Mouse (Mus musculus) olfactory bulb, adult 2 months (tissue): ENCODE data around the gene Nup50. TPM values are rescaled to one million over a fixed set of nuclear protein-coding genes. Genes with fewer than 3 reads are reported as not detected.

Experiments
- H3K27ac ChIP-seq: fragments of 200-500 bp; 2 replicates; pipeline ENCODE4 v1.5.1; 2012; ENCODE audit warnings: low read depth, low read length; ENCODE audit not compliant: insufficient read depth
- H3K4me1 ChIP-seq: fragments of 200-500 bp; 2 replicates; pipeline ENCODE4 v1.6.1; 2012; ENCODE audit warnings: low read length; ENCODE audit not compliant: control insufficient read depth, insufficient read depth
- H3K4me3 ChIP-seq: fragments of 200-500 bp; 2 replicates; pipeline ENCODE4 v1.5.1; 2012; ENCODE audit warnings: mild to moderate bottlenecking, low read depth, low read length, moderate library complexity; ENCODE audit not compliant: insufficient read depth
- CTCF ChIP-seq: fragments of 200-500 bp; IDR thresholded peaks from 2 replicates; pipeline ENCODE4 v1.5.1; 2012; ENCODE audit warnings: low read depth, mild to moderate bottlenecking, low read length, moderate library complexity; ENCODE audit not compliant: insufficient read depth
- POLR2A ChIP-seq: fragments of 200-500 bp; IDR thresholded peaks from 2 replicates; pipeline ENCODE4 v1.6.1; 2012; ENCODE audit warnings: mild to moderate bottlenecking, low read depth, low read length, moderate library complexity; ENCODE audit not compliant: insufficient read depth
- WGBS: fragments of 180-500 bp; shearing (Covaris S2); methylation state at CpG from one replicate; pipeline ENCODE4 v1.1.7; 2018; 5-methylcytosine and 5-hydroxymethylcytosine counted together
- polyA plus RNA-seq: library from polyadenylated mRNA; stranded (reverse); fragments of >200 nt; gene quantifications from 2 replicates; pipeline ENCODE4 v1.2.4, GENCODE M21; 2012; ENCODE audit warnings: low replicate concordance; ENCODE audit not compliant: missing spikeins, insufficient read depth, insufficient read length

Nup50 gene
- polyA plus RNA-seq, 1 experiment: 69.3 TPM

DNA sequence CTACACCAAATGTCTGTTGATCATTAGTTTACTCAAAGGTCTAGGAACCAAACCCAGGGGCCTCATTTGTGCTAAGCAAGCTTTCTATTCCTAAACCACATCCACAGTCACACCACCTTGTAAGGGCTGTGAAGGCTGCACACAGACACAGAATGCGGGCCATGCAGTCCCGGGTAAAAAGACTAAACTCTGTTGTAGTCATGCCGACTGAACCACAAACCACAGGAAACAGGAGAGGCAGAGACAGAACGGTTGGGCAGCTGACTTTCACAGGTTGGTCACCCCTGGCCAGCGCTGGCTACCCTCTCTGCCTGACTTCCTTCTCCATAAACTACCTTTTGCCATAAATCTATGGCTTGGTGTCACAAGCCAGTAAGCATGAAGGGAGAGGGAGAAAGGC lies 41.6 kb downstream of the Nup50 start:
- WGBS: 63% methylated on average over 5 of the region's 5 CpGs
- H3K4me3 ChIP-seq: no peak overlapping the region
- peaks cover 39% of the 10 kb centered on the region for H3K4me1 ChIP-seq
- TF ChIP-seq CTCF (no peak), POLR2A (no peak)
- no peak overlapping the region for H3K27ac ChIP-seq

DNA sequence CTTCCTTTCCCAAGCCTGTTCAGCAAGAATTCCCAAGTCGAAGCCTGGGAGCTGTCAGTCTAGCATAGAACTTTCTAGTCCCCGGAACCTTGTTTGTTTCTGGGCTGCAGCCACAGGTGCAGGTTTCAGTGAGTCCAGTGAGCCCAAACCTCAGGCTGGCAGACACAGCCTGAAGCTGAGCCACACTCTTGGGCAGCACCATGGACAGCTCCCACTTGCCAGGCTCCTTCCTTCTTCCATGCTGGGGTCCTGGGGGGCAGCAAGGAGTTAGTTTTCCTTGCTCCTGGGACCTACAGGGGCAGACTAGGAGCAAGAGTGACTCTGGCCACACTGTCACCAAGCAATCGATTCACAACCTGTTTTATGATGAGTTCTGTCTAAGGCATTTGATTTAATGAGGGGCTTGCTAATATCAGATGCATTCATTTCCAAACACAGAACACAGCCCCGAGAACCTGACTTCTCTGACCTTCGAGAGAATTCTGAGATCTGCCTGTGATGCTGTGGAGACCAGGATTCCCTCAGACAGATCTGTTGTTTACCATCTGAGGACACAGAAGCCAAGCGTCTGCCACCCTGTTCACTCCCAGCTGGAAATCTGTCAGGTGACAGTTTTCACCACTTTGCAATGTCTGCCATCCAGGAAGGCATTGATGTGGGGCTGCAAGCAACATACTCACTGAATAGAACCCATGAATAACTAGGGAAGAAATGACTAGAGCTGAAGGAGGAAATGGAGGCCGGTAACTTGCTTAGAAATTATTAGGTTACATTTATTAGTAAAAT lies 42.6 kb downstream of the Nup50 start:
- TF ChIP-seq POLR2A (no peak), CTCF (no peak)
- Histone ChIP-seq H3K4me3 (no peak overlapping the region), H3K27ac (no peak overlapping the region), H3K4me1 (peaks cover 29% of the 10 kb centered on the region)
- 58% methylated on average over 7 of the region's 7 CpGs for WGBS

DNA sequence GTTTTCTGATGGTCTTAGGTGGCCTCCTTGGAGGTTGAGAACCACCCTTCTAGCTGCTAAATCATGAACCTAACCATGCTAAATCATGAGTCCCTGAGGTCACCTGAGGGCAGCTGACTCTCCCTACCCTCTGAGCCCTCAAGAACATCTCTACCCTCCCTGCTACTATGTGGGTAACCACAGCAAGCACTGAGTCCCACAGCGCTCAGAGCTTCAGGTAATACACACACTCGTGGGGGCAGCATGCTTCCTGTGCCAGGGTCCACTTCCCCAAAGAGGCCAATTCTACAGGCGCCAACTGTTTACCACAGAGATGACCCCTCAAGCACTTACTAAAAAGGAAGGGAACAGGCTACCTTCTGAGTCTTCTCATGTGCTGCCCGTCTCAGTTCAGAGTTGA lies 45.3 kb downstream of the Nup50 start:
- no peak overlapping the region for H3K4me3 ChIP-seq
- 85% methylated on average over 4 of the region's 4 CpGs for WGBS
- peaks cover 29% of the 10 kb centered on the region for H3K4me1 ChIP-seq
- TF ChIP-seq POLR2A: no peak
- H3K27ac ChIP-seq: no peak overlapping the region

DNA sequence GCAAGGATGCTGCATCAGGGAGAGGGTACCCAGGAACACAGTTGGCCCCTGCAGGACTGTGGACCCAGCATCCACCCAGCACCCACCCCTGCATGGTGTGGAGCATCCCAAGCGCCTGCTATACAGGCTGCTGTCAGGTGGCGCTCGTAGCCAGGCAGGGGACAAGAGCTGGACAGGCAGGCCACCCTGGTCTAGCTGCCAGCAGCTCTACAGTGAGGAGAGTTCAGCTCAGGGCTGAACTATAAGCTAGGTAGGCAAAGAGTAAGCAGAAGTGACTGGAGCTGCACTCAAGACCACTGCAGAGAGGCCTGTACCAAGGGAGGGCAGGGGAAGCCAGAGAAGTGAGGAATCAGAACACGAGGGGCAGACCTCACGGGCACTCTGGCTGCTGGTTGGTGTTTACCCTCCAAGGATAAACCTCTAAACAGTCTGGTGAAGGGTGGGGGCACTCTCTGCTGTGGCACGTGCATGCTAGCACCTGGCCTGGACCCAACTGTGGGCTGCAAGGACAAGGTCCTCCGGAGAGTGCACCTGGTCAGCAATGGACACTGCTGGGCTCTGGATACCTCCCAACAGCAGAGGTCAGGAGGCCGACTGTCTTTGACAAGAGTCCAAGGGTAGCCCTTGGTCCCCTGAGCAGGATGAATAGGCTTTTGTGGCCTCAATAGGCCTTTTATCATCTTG lies 49.8 kb downstream of the Nup50 start:
- H3K27ac ChIP-seq: peak overlapping the region; percentile 23

GRCm38 (mm10) chr15:84973544-84973871 lies 50.3 kb downstream of the Nup50 start:
- Histone ChIP-seq H3K4me3 (no peak overlapping the region), H3K27ac (peak overlapping the region; percentile 35), H3K4me1 (peaks cover 49% of the 10 kb centered on the region)
- 41% methylated on average over 3 of the region's 3 CpGs for WGBS
- TF ChIP-seq CTCF (no peak), POLR2A (no peak)

More for the DNA sequence above, 49.8 kb downstream of the Nup50 start:
- no peak for TF ChIP-seq CTCF
- TF ChIP-seq POLR2A: no peak
- Histone ChIP-seq H3K4me3 (no peak overlapping the region), H3K4me1 (peaks cover 50% of the 10 kb centered on the region)
- 44% methylated on average over 8 of the region's 8 CpGs for WGBS

DNA sequence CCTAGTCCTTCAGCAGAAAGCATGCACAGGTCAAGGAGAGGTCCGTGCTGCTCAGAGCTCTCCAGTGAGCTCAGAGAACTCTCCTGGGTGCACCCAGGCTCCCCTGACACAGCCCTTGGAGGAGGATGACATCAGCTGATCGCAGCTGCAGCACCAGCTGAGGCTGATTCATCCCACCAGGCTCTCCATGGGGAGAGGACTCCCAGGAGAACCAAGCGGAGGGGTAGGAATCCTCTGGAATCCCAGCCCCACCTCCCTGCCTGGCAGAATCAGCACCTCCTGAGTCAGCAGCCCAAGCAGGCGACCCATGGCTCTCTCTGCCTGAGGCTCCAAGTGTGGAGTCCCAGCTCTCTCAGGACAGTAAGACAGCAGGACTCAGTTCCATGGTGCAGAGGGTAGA lies 52.5 kb downstream of the Nup50 start:
- 4% methylated on average over 4 of the region's 4 CpGs for WGBS
- TF ChIP-seq POLR2A (no peak), CTCF (no peak)
- peak overlapping the region; percentile 68 for H3K27ac ChIP-seq
- peaks cover 51% of the 10 kb centered on the region for H3K4me1 ChIP-seq
- H3K4me3 ChIP-seq: no peak overlapping the region

DNA sequence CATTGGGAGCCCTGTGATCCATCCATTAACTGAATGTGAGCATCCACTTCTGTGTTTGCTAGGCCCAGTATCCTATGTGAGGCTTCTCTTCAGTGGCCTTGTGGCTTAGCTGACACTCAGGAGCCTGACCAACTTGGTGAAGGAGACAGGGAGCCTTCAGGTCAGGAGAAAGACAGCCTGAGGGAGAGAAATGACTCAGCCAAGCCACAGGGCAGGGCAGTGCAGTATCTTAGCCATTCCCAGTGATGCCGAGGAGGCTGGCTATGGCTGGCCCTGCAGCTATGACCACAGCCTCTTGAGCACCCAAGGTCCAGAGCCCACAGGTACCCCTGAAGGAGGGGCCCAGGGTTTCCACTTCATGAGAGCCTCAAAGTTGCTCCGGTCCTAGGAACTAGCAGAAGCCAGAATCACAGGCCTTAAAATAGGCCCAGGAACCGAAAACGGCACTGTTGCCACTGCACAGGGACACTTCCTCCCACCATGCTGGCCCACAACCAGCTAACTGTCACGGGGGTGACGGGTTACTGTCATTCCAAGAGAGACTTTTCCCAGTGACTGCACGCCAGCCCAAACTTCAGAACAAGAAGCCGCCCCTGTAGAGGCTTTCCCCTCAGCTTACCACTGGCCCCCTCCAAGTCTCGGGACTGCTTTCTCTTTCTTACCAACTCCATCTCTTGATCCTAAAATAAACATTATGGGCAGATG lies 58.5 kb downstream of the Nup50 start:
- 65% methylated on average over 9 of the region's 9 CpGs for WGBS
- no peak for TF ChIP-seq POLR2A
- no peak for TF ChIP-seq CTCF
- Histone ChIP-seq H3K4me1 (peaks cover 51% of the 10 kb centered on the region), H3K4me3 (no peak overlapping the region), H3K27ac (no peak overlapping the region)

DNA sequence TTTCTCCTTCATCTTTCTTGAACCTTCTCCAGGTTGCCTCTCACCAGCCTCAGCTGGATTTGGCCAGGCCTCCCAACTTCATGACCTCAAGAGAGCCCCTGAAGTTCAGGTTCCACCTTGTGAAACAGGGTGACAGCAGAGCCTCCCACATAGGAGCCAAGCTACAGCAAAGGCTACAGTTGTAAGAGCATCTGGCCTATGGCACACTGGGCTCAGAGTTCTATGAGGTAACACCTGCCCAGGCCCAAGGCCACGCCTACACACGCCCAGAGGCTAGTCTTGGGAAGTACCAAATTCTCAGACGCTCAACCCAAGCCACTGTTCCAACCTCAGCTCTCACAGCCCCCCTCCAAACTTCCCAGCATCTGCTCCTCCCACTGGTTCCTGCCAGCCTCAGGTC lies 59.7 kb downstream of the Nup50 start:
- TF ChIP-seq POLR2A: no peak
- no peak for TF ChIP-seq CTCF
- peaks cover 48% of the 10 kb centered on the region for H3K4me1 ChIP-seq
- WGBS: 82% methylated on average over 3 of the region's 3 CpGs
- H3K4me3 ChIP-seq: no peak overlapping the region
- H3K27ac ChIP-seq: no peak overlapping the region

- no peak overlapping the region for H3K4me3 ChIP-seq
- 56% methylated on average over 7 of the region's 7 CpGs for WGBS
- peaks cover 54% of the 10 kb centered on the region for H3K4me1 ChIP-seq
- H3K27ac ChIP-seq: no peak overlapping the region; the same call in 1 of the 2 replicates
- TF ChIP-seq POLR2A (no peak), CTCF (no peak)
Measured at GRCm38 (mm10) chr15:84983721-84984120, 60.5 kb downstream of the Nup50 start.
